Mouse (Mus musculus): ENCODE measurements around the gene Zbp1. TPM values are rescaled to one million over a fixed set of nuclear protein-coding genes. Genes with fewer than 3 reads are reported as not detected.
A peak's percentile ranks its signal among the peaks of the same experiment; 100 is the strongest.

The Zbp1 gene
- polyA plus RNA-seq, 1 experiment from 2014 or later, result 0.57 TPM

DNA sequence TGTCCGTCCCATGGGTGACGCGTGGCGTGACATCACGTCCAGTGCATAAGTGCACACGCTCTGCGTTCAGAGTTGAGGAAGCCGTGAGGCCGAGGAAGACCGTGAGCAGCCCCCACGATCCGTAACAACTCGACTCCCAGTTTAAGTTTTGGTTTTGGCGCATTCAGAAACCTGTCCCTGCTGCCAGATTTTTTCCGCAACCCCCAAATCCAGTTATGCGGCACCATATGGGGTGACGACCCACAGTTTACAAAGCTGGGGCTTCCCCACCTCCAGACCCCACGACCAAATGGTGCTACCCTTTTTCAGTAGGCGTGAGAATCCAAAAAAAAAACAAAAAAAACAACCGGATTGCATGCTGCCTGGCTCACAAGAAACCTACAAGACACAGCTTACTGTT, 26.5 kb upstream of the Zbp1 start:
- no peaks in the 10 kb centered on the region for H3K27me3 ChIP-seq (replicated peaks)
- no peak for ATAC-seq (ENCODE audit: extremely low read depth, insufficient number of reproducible peaks, low FRiP score, low TSS enrichment)
- H3K4me3 ChIP-seq, result no peak overlapping the region
- H3K9ac ChIP-seq, result no peak overlapping the region
- H3K4me1 ChIP-seq, result peaks cover 88% of the 10 kb centered on the region
- no peaks in the 10 kb centered on the region for H3K36me3 ChIP-seq
- H3K4me2 ChIP-seq, result no peak overlapping the region
- no peaks in the 10 kb centered on the region for H3K9me3 ChIP-seq
- H3K27ac ChIP-seq (replicated peaks), result no peak overlapping the region
- WGBS, result 79% methylated on average over 20 of the region's 20 CpGs

DNA sequence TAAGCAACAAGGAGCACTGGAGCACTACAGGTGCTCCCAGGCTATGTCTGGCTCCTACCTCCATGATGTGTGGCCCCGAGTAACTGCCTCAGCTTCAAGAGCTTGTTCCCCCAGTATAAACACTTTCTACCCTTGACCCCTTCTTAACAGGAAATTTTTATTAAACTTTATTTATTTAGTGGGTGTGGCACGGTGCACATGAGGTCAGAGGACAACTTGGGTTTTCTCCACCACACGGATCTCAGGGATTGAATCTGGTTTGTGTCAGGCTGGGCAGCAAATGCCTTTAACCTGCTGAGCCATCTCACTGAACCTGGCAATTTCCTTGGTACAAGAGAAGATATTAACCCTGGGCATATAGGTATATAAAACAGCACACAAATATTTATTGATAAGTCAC, 25.4 kb upstream of the Zbp1 start:
- Histone ChIP-seq H3K27me3 (replicated peaks) (no peaks in the 10 kb centered on the region), H3K9me3 (no peaks in the 10 kb centered on the region), H3K4me1 (peaks cover 81% of the 10 kb centered on the region), H3K4me3 (no peak overlapping the region), H3K36me3 (no peaks in the 10 kb centered on the region), H3K4me2 (no peak overlapping the region), H3K9ac (no peak overlapping the region; the same call in 1 of the 2 replicates), H3K27ac (replicated peaks) (no peak overlapping the region)
- WGBS, result 58% methylated on average over 3 of the region's 3 CpGs
- ATAC-seq (ENCODE audit: extremely low read depth, insufficient number of reproducible peaks, low FRiP score, low TSS enrichment), result no peak

DNA sequence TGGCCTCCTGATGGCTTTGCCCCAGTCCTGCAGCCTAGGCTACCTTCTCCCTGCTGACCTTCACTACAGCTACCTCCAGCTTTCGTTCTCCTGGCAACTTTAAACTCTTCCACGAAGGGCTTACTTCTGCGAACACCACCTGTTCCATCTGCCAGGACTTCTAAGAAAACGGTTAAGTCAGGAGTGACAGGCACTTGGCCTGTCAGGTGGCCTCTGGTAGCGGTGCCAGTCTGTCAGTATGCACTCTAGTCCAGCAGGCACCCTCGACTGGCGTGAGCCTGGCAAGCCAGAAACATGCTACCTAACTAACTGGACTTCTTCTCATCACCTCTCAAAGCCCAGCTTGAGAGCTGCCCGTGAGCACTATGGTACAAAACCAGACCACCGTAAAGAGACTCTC, 24.9 kb upstream of the Zbp1 start:
- no peak for ATAC-seq (ENCODE audit: extremely low read depth, insufficient number of reproducible peaks, low FRiP score, low TSS enrichment)

DNA sequence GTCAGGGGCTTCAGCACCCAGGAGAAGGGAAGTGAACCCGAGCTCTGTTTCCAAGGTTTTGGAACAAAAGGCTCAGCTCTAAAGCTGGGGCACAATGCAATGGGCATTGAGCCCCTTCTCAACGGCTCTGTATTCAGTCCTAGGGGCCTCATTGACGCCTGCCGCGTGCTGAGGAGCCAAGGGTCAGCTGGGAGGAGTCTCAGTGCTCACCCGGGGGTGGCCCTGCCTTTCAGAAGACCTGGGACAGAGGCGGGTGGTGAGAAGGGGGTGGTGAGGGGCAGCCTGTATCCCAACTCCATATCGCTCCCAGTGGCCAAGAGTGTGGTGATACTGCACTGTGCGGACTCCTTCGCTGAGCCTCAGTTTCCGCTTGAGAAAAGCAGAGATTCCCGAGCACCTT, 24.2 kb upstream of the Zbp1 start:
- Histone ChIP-seq H3K9me3 (no peaks in the 10 kb centered on the region), H3K27ac (replicated peaks) (no peak overlapping the region), H3K36me3 (no peaks in the 10 kb centered on the region), H3K4me1 (peaks cover 84% of the 10 kb centered on the region), H3K9ac (peak overlapping the region; percentile 56; the same call in 1 of the 2 replicates), H3K27me3 (replicated peaks) (no peaks in the 10 kb centered on the region), H3K4me3 (no peak overlapping the region), H3K4me2 (no peak overlapping the region)
- ATAC-seq (ENCODE audit: extremely low read depth, insufficient number of reproducible peaks, low FRiP score, low TSS enrichment), result no peak
- 32% methylated on average over 12 of the region's 12 CpGs for WGBS

More for the DNA sequence above, 24.9 kb upstream of the Zbp1 start:
- H3K4me1 ChIP-seq, result peaks cover 83% of the 10 kb centered on the region
- H3K9me3 ChIP-seq, result no peaks in the 10 kb centered on the region
- H3K27me3 ChIP-seq (replicated peaks), result no peaks in the 10 kb centered on the region
- H3K9ac ChIP-seq, result peak overlapping the region; percentile 8; the same call in 1 of the 2 replicates
- no peak overlapping the region for H3K27ac ChIP-seq (replicated peaks)
- H3K36me3 ChIP-seq, result no peaks in the 10 kb centered on the region
- no peak overlapping the region for H3K4me2 ChIP-seq
- no peak overlapping the region for H3K4me3 ChIP-seq
- WGBS, result 66% methylated on average over 9 of the region's 9 CpGs

DNA sequence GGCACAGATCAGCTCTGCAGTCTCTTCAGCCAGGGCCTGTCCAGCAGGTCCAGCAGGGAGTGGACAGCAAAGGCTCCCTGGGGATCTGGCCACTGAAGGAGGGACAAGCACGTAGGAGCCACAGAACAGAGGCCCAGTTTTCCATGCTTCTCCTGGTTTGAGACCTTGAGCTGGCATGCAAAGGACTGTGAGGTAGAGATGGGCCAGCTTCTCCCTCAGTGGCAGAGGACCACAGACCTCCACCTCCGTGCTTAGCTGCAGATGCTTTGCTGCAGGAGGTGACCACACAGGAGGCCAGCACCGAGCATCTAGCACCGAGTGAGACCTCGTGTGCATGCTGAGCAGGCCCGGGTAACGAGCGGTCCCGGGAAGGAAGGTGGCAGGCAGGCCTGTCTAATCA, 22.0 kb upstream of the Zbp1 start:
- 45% methylated on average over 9 of the region's 9 CpGs for WGBS
- H3K4me1 ChIP-seq, result peaks cover 84% of the 10 kb centered on the region
- ATAC-seq (ENCODE audit: extremely low read depth, insufficient number of reproducible peaks, low FRiP score, low TSS enrichment), result no peak
- H3K9me3 ChIP-seq, result no peaks in the 10 kb centered on the region
- no peak overlapping the region for H3K27ac ChIP-seq (replicated peaks)
- H3K4me3 ChIP-seq, result no peak overlapping the region
- H3K36me3 ChIP-seq, result no peaks in the 10 kb centered on the region
- H3K4me2 ChIP-seq, result no peak overlapping the region
- H3K9ac ChIP-seq, result no peak overlapping the region; the same call in 1 of the 2 replicates
- no peaks in the 10 kb centered on the region for H3K27me3 ChIP-seq (replicated peaks)

DNA sequence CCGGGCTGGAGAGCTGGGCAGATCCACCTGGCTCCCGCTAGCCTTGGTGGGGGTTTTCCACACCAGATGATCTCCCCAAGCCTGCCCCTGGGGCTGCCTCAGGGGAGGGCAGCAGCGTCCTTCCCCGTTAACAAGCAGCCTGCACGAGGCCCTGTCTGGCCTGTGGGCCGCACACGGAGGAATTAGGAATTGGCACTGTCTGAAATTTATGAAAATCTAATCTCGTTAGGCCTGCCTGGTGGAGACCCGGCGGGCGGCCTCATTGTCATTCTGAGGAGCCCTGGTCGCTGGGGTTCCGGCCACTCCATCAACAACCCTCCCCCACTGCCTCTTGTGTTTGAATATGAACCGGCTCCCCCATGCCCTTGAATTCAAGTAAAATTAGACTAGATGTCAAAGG, 19.8 kb upstream of the Zbp1 start:
- H3K36me3 ChIP-seq, result peaks cover 4% of the 10 kb centered on the region
- no peak overlapping the region for H3K4me2 ChIP-seq
- no peak overlapping the region for H3K4me3 ChIP-seq
- H3K4me1 ChIP-seq, result peaks cover 85% of the 10 kb centered on the region
- H3K27me3 ChIP-seq (replicated peaks), result no peaks in the 10 kb centered on the region
- H3K27ac ChIP-seq (replicated peaks), result 0 out of 2 replicates have a peak overlapping the region, but pooled peaks have one; percentile 13
- 31% methylated on average over 14 of the region's 14 CpGs for WGBS
- H3K9ac ChIP-seq, result peak overlapping the region; percentile 57
- no peak for ATAC-seq (ENCODE audit: extremely low read depth, insufficient number of reproducible peaks, low FRiP score, low TSS enrichment)
- H3K9me3 ChIP-seq, result no peaks in the 10 kb centered on the region

DNA sequence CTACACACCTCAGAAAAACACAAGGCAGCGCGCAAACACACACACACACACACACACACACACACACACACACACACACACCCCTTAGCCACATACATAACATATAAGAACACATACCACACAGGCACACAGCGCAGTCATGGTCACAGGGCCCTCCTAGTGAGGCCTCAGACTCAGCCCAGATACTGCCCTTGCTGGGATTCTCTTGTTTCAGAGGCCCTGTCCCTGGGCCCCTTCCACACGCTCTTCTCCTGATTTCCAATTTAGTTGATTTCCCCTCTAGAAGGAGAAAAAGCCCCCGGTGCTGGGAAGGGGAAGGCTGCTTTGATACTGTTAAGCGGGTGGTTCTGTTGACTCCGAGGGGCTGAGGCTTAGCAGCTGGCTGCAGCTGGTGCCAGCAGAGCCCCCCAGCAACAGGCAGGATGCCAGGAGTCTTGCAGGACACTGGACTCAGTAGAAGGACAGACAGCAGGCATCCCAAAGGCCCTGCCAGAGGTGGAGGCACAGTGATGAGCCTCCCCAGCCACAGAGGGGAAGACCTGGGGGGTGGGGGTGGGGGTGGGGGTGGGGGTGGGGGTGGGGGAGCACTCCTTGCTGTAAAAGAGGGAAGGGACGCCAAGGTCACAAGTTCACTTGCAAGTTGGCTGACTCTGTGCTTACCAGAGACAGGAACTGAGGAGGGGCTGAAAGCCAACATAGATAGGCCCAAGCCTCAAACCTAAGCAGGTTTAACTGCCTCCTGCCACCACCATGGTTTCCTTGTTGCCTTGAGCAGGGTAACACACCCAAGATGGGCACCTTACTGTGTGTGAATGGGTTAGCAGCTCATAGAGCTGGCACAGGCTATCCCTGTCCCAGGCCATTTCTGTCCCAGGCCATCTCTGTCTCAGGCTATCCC, 17.0 kb upstream of the Zbp1 start:
- Histone ChIP-seq H3K9me3 (no peaks in the 10 kb centered on the region), H3K4me3 (no peak overlapping the region), H3K27ac (replicated peaks) (peak overlapping the region; percentile 70), H3K4me2 (peak overlapping the region; percentile 8), H3K4me1 (peaks cover 60% of the 10 kb centered on the region), H3K27me3 (replicated peaks) (no peaks in the 10 kb centered on the region), H3K36me3 (peaks cover 32% of the 10 kb centered on the region), H3K9ac (peak overlapping the region; percentile 67)
- WGBS, result 22% methylated on average over 6 of the region's 8 CpGs
- no peak for ATAC-seq (ENCODE audit: extremely low read depth, insufficient number of reproducible peaks, low FRiP score, low TSS enrichment)

DNA sequence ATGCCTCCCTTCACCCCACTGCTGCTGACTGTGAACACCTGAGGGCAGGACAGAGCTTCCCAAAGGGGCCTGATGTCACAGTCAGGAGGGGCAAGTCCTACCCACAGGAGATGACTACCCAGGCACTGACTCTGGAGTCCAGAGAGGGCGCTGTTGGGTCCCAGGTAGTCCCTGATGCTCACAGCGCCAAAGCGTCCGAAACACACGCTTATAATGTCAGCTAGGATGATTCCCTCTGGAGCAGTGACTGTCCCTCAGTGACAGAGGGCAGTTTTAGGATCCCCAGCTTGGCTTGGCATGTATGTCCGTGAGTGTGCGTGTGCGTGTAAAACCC, 14.0 kb upstream of the Zbp1 start:
- H3K4me2 ChIP-seq, result no peak overlapping the region
- H3K36me3 ChIP-seq, result peaks cover 54% of the 10 kb centered on the region
- H3K4me3 ChIP-seq, result no peak overlapping the region
- peaks cover 47% of the 10 kb centered on the region for H3K4me1 ChIP-seq
- H3K27ac ChIP-seq (replicated peaks), result no peak overlapping the region
- H3K9me3 ChIP-seq, result no peaks in the 10 kb centered on the region
- no peak overlapping the region for H3K9ac ChIP-seq
- 85% methylated on average over 8 of the region's 8 CpGs for WGBS
- H3K27me3 ChIP-seq (replicated peaks), result no peaks in the 10 kb centered on the region
- no peak for ATAC-seq (ENCODE audit: extremely low read depth, insufficient number of reproducible peaks, low FRiP score, low TSS enrichment)

DNA sequence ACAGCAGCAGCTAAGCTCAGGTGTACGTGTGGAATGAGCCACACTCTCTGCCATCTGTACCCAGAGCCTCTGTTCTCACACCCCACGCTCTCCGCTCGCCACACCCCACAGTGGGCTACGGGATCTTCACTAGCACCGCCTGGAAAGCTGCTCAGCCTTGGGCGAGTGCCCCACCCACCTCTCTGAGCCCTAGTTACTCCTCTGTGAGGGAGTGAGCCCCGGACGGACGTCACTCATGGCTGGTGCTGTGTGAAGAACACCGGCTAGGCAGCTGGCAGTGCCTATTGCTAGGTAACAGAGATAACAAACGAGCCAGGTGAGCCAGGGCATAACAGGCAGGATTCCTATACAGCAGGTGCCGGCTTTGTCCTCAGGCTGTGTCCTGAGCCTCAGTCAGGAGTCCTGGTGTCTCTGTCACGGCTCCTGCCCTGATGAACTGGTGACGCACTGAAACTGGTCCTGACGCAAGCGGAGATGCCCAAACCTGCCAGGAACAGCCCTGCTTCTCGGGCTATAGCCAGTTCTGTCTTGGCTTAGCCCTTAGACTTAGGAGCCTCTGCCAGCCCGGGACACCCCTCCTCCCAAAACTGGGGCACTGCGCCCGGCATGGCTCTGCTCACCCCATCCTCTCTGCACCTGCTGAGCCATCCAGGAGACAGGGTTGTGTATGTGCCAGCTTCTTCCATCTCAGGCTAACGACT, 13.5 kb upstream of the Zbp1 start:
- no peak overlapping the region for H3K9ac ChIP-seq

DNA sequence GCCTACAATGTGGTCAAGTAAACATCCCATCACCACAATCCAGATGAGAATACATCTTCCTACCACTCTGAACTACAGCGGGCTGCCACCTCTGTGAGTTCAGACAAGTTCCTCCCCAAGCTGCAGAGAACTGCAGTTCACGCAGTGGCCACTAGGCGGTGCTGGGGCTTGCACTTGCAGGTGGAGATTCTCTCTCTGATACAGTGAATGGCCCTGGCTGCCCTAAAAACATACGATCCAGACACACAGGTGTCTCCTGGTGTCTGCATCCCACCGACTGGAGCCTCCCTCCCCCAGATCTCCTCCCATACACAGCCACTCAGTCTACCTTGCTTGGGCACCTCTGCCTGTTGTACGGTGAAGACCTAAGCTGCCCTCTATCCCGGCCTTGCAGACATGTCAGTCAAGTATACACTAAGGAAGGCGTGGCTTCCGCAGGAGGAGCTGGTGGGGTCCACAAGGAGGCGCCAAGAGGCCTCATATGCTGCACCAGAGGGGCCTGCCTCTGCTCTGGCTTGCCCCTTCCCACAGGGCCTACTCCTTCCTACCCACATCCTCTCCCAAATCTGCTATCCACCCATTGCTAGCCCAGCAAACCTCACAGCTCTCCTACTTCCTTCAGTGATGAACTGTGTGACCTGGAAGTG, 11.0 kb upstream of the Zbp1 start:
- Histone ChIP-seq H3K9me3 (no peaks in the 10 kb centered on the region), H3K4me1 (peaks cover 17% of the 10 kb centered on the region), H3K36me3 (peaks cover 76% of the 10 kb centered on the region), H3K4me3 (no peak overlapping the region), H3K9ac (no peak overlapping the region), H3K27ac (replicated peaks) (no peak overlapping the region), H3K27me3 (replicated peaks) (no peaks in the 10 kb centered on the region), H3K4me2 (peak overlapping the region; percentile 31)
- 5% methylated on average over 10 of the region's 10 CpGs for WGBS
- ATAC-seq (ENCODE audit: extremely low read depth, insufficient number of reproducible peaks, low FRiP score, low TSS enrichment), result peak; percentile 39; the same call in 1 of the 2 replicates

More for the DNA sequence above, 13.5 kb upstream of the Zbp1 start:
- Histone ChIP-seq H3K4me3 (no peak overlapping the region), H3K36me3 (peaks cover 58% of the 10 kb centered on the region), H3K9me3 (no peaks in the 10 kb centered on the region), H3K4me1 (peaks cover 42% of the 10 kb centered on the region), H3K4me2 (no peak overlapping the region), H3K27ac (replicated peaks) (no peak overlapping the region), H3K27me3 (replicated peaks) (no peaks in the 10 kb centered on the region)
- no peak for ATAC-seq (ENCODE audit: extremely low read depth, insufficient number of reproducible peaks, low FRiP score, low TSS enrichment)
- 83% methylated on average over 22 of the region's 22 CpGs for WGBS

DNA sequence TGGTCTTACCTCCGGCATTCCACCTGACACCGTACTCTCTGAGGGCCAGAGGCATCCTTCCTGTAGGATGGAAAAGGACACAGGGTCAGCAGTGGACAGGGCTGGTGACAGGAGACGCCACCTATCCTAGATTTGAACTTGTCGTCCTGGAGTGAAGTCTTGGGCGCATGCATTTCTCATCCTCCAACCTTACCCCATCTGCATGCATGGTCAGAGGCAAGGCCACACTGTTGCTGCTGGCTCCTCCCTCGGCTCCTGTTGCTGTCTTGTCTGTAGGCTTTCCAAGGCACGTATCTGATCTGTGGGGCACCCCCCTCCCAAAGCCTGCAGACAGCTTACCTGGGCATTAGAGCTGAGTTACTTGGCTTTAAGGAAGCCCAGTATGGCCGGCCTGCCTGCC, 9.8 kb upstream of the Zbp1 start:
- WGBS, result 85% methylated on average over 8 of the region's 8 CpGs
- no peak overlapping the region for H3K4me3 ChIP-seq
- H3K4me2 ChIP-seq, result no peak overlapping the region
- no peak for ATAC-seq (ENCODE audit: extremely low read depth, insufficient number of reproducible peaks, low FRiP score, low TSS enrichment)
- no peaks in the 10 kb centered on the region for H3K27me3 ChIP-seq (replicated peaks)
- H3K9ac ChIP-seq, result no peak overlapping the region
- H3K9me3 ChIP-seq, result no peaks in the 10 kb centered on the region
- H3K27ac ChIP-seq (replicated peaks), result no peak overlapping the region
- H3K4me1 ChIP-seq, result peaks cover 9% of the 10 kb centered on the region; the same call in 1 of the 2 replicates
- peaks cover 73% of the 10 kb centered on the region for H3K36me3 ChIP-seq

Data from heart, embryonic 13.5 days (tissue).